Mouse (Mus musculus) megakaryocyte, embryonic 14.5 days (primary cell): ENCODE data around the gene 4930452B06Rik. TPM values are rescaled to one million over a fixed set of nuclear protein-coding genes. Genes with fewer than 3 reads are reported as not detected.

Experiments used
- H3K27me3 ChIP-seq: replicated peaks from 2 replicates; pipeline ENCODE3; 2012; ENCODE audit warnings: inconsistent platforms
- H3K36me3 ChIP-seq: replicated peaks from 2 replicates; pipeline ENCODE3; 2012; ENCODE audit warnings: low read length, inconsistent platforms, mixed read lengths
- H3K4me1 ChIP-seq: 2 replicates; pipeline ENCODE4 v1.6.1; 2012; ENCODE audit warnings: inconsistent platforms
- H3K4me3 ChIP-seq: replicated peaks from 2 replicates; pipeline ENCODE3; 2012; ENCODE audit warnings: moderate library complexity, mild to moderate bottlenecking, inconsistent platforms
- H3K9me3 ChIP-seq: 2 replicates; pipeline ENCODE4 v1.6.1; 2012; ENCODE audit warnings: inconsistent platforms
- FLI1 ChIP-seq: IDR thresholded peaks from 2 replicates; pipeline ENCODE4 v1.6.1; 2012; ENCODE audit warnings: low read length, inconsistent platforms, mixed read lengths
- GATA1 ChIP-seq: IDR thresholded peaks from 3 replicates; pipeline ENCODE4 v1.6.1; 2012; ENCODE audit warnings: mixed read lengths, low read length, inconsistent platforms, borderline replicate concordance
- polyA plus RNA-seq: library from polyadenylated mRNA; stranded (reverse); fragments of >175 nt; gene quantifications from 2 replicates; pipeline ENCODE4 v1.2.3, GENCODE M21; 2012; ENCODE audit warnings: low replicate concordance; ENCODE audit not compliant: insufficient read depth

The 4930452B06Rik gene
- polyA plus RNA-seq, 1 experiment = not detected

DNA sequence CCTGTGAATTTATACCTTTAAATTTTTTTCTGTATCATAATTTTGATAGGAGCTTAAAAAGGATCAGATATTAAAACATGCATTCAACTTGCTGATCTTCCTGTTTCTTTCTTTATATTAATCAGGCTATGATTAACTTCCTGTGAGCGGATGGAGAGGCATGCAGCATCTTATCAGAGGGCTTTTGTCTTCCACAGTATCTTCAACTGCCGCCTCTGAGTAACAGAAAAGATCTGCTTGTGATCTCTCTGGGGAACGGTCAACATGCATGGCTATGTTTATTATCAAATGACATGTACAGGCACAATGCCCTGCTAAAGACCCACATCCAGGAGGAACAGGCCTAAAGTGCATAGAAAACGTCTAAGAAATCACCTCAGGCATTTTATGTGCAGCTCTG lies 116.9 kb downstream of the 4930452B06Rik start:
- Histone ChIP-seq H3K36me3 (no peaks in the 10 kb centered on the region), H3K4me1 (no peaks in the 10 kb centered on the region), H3K27me3 (no peaks in the 10 kb centered on the region), H3K4me3 (no peak overlapping the region), H3K9me3 (peaks cover 26% of the 10 kb centered on the region)
- TF ChIP-seq FLI1 (no peak), GATA1 (no peak)

DNA sequence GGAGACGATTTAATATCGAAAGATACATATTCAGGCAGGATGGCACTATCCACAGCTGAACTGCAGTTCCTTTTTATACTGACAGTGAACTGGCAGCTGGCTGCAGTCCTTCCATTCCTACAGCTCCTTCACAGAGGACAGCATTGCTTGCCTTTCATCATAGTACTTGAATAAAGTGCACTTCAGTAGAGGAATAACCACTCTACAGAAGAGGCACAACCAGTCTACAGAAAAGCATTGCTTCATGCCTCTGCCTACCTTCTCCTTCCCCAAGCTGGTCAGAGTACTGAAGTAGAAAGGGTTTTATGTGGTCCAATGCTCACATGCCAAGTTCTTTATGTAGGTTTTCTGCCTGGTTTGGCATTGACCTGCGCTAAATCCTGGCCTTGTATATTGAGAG lies 130.0 kb downstream of the 4930452B06Rik start:
- Histone ChIP-seq H3K4me1 (no peaks in the 10 kb centered on the region), H3K9me3 (peaks cover 10% of the 10 kb centered on the region), H3K4me3 (no peak overlapping the region), H3K27me3 (no peaks in the 10 kb centered on the region), H3K36me3 (no peaks in the 10 kb centered on the region)
- TF ChIP-seq FLI1 = no peak
- TF ChIP-seq GATA1 = no peak

DNA sequence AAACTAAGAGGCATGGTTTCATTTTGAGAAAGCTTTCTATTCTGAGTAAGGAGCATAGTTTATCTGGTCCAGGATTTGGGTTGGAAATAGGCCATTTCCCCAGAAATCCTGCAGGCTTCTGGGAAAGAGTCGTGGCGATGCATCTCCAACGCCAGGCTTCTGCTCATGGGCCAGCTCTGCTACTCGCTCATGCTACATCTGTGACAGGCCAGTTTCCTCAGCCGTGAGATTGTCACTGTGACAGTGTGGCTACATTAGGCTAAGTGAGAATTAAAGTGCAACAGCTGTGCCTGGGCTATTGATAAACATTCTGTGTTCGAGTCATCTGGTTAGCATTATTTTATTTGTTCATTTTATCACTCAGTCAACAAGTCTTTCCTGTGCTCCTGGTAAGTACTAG lies 140.8 kb downstream of the 4930452B06Rik start:
- H3K4me3 ChIP-seq = no peak overlapping the region
- H3K36me3 ChIP-seq = no peaks in the 10 kb centered on the region
- no peaks in the 10 kb centered on the region for H3K4me1 ChIP-seq
- H3K9me3 ChIP-seq = no peaks in the 10 kb centered on the region
- TF ChIP-seq GATA1 = no peak
- TF ChIP-seq FLI1 = no peak
- no peaks in the 10 kb centered on the region for H3K27me3 ChIP-seq

DNA sequence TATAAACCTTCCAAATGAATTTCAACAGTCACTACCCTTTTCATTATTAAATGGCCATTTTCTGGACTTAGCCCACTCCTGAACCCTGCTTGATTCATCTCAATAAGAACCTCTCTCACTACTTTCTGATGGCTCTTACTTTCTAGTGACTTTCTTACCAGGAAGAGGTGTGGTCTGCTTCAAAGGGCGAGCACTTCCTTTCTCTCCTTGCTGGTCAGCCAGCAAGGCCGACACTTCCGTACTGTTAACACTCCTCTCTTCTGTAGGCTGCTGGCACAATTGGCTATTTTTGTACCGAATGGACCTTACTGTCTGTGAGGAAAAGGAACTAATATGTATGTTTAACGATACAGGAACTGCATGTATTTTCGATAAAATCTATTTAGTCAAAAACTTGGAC lies 148.4 kb downstream of the 4930452B06Rik start:
- no peak overlapping the region for H3K4me3 ChIP-seq

DNA sequence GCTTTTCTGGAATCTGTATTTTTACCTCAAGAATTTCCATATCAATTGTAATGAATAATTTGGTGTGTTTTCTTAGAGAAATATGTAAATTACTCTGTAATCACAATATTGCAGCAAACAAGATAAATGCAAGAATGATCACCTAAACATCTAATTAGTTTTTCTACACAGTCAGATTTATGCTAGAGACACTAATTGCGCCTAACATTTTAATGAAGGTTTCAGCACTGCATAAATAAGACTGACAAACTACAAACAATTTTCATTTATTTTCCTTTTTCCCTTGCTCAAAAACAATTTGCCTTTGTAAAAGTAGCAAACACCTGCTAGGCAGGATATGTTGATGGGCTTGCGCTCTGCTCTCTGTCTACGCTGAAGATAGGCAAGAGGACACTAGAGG lies 152.0 kb downstream of the 4930452B06Rik start:
- TF ChIP-seq GATA1 = no peak
- no peak for TF ChIP-seq FLI1
- Histone ChIP-seq H3K9me3 (no peaks in the 10 kb centered on the region), H3K4me3 (no peak overlapping the region), H3K27me3 (no peaks in the 10 kb centered on the region), H3K4me1 (no peaks in the 10 kb centered on the region), H3K36me3 (no peaks in the 10 kb centered on the region)

More for the DNA sequence above, 148.4 kb downstream of the 4930452B06Rik start:
- no peaks in the 10 kb centered on the region for H3K9me3 ChIP-seq
- H3K27me3 ChIP-seq = no peaks in the 10 kb centered on the region
- TF ChIP-seq GATA1 = no peak
- no peak for TF ChIP-seq FLI1
- no peaks in the 10 kb centered on the region for H3K36me3 ChIP-seq
- H3K4me1 ChIP-seq = no peaks in the 10 kb centered on the region

DNA sequence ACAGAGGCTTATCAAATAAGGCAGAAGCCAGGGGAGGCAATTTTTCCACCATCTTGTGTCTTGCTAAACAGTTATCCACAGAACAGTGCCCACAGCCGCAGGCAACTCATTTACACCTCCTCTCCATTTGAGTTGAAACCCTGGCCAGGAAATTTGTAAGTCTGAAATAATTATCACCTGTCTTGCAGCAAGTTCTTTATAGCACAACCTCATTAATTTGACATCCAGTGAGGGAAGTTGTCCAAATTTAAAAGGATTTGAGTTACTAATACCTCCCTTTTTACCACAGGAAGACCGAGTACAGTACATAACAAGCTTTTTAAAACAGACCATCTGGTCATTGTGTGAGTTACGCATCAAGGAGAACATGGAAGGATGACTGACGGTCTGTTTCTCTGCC lies 154.8 kb downstream of the 4930452B06Rik start:
- Histone ChIP-seq H3K4me3 (no peak overlapping the region), H3K4me1 (no peaks in the 10 kb centered on the region), H3K36me3 (no peaks in the 10 kb centered on the region), H3K9me3 (no peaks in the 10 kb centered on the region), H3K27me3 (no peaks in the 10 kb centered on the region)
- TF ChIP-seq FLI1 = no peak
- no peak for TF ChIP-seq GATA1

DNA sequence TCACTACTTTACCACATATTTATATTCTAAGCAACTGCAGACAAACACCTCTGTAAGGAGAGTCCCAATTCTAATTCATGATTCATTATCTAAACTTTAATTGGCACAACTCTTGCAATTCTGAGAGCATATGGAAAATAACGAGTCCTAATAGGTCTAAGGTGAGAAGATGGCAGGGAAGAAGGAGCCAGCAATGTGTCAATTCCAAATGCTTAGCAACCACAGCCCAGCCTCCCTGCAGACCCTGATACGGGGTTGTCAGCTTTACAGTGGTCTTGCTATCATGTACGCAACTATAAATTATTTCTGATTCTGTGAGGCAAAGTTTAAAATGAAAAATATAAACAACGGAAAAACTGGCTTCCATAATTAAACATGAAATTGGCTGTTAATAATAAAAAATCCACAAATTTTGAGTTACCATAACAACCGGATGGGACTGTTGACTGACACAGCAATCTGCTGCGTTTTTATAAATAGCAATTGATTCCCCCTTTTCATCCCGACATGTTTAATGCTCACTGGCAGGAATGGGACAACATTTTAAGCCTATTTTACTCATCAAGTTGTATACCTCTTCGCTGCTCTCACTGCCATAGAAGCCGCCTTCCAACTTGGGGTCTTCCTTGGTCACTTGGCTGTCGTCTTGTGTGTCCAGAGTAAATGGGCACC lies 155.6 kb downstream of the 4930452B06Rik start:
- H3K9me3 ChIP-seq = no peaks in the 10 kb centered on the region
- no peaks in the 10 kb centered on the region for H3K27me3 ChIP-seq
- no peaks in the 10 kb centered on the region for H3K36me3 ChIP-seq
- TF ChIP-seq GATA1 = no peak
- TF ChIP-seq FLI1 = no peak
- no peak overlapping the region for H3K4me3 ChIP-seq
- no peaks in the 10 kb centered on the region for H3K4me1 ChIP-seq

DNA sequence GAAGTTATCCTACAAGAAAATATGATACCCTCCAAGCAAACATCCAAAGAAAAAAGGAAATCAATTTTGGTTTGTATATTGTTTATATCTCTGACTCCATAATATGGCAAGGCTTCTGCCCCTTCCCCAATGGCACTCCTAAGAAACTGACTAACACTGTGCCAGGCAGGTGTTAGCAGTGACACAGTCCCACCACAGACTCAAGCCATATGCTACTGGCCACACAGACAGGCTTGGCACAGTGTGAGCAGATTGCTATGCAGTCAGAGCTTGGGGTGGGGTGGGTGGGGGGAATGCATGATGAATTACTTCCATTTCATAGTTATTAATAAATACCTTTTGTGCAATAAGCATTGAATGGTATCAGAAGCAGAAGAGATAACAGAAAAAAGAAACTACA lies 157.4 kb downstream of the 4930452B06Rik start:
- no peaks in the 10 kb centered on the region for H3K36me3 ChIP-seq
- 0 out of 2 replicates have a peak, but pooled peaks cover 2% of the 10 kb centered on the region for H3K9me3 ChIP-seq
- H3K4me1 ChIP-seq = no peaks in the 10 kb centered on the region
- TF ChIP-seq GATA1 (no peak), FLI1 (no peak)
- no peak overlapping the region for H3K4me3 ChIP-seq
- H3K27me3 ChIP-seq = no peaks in the 10 kb centered on the region

DNA sequence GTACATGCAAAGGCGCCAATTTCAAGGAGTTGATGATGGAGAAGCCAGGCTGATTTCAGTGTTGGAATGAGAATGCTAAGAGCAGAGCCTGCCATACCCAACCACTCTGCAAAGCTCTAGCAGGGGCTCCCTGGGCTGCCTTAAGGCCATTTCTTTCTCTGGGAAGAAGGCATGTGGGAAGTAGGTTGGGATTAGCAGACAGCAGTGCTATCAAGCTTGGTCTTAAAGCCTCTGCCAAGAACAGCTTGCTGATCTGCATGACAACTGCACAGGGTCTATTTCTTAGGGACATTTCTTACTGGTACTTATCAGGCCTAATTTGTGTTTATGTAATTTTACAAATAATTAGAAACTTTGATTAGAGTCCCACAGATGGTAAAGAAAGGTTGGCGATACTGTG lies 161.8 kb downstream of the 4930452B06Rik start:
- TF ChIP-seq FLI1 = no peak
- TF ChIP-seq GATA1 = no peak
- Histone ChIP-seq H3K4me1 (no peaks in the 10 kb centered on the region), H3K36me3 (no peaks in the 10 kb centered on the region), H3K4me3 (no peak overlapping the region), H3K9me3 (0 out of 2 replicates have a peak, but pooled peaks cover 4% of the 10 kb centered on the region), H3K27me3 (no peaks in the 10 kb centered on the region)

DNA sequence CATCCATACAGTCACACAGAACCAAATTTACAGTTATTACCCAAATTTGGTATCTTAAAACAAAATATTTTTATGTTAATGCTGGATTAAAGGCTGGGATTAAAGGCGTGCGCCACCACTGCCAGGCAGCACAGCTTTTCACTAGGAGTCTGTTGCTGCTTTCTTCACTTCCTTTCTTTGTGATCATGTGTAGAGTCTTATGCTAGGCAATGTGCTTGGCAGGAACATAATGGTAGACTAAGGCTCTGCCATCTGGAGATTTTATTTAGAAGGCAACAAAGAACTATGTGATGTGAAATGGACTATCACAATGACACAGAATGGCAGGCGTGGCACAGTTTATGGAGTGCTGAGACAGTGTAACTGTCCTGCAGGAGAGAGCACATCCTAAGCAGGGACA lies 162.7 kb downstream of the 4930452B06Rik start:
- Histone ChIP-seq H3K9me3 (0 out of 2 replicates have a peak, but pooled peaks cover 4% of the 10 kb centered on the region), H3K4me1 (no peaks in the 10 kb centered on the region), H3K27me3 (no peaks in the 10 kb centered on the region), H3K36me3 (no peaks in the 10 kb centered on the region), H3K4me3 (no peak overlapping the region)
- TF ChIP-seq GATA1 (no peak), FLI1 (no peak)
